Mouse (Mus musculus) cerebellum, adult 9-10 months (tissue): ENCODE data around the gene Kifc3.

Experiments
- DNase-seq: peaks from one replicate; pipeline ENCODE4 v3.0.0; 2022

Kifc3 gene

GRCm38 (mm10) chr8:95059812-95060533 lies 142.6 kb downstream of the Kifc3 start:
- DNase-seq = no peak

DNA sequence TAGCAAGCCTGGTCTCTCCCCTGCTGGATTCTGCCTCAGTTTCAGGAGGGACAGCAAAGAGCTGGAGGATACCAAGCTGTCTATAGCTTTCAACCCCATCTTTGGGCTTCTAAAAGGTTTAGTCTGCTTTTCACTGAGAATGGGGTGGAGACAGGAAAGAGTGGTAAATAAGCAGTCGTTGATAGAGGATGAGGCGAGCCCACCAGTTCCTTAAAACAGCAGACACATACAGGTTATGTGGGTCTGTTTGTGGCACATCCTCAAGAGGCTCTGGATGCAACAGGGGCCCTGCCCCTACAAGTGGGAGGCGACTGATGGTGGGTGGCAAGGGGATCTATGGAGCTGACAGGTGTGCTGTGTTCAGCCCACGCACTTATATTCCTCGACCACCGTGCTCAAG lies 144.0 kb downstream of the Kifc3 start:
- no peak for DNase-seq

- no peak for DNase-seq
Measured at GRCm38 (mm10) chr8:95056414-95056813, 146.2 kb downstream of the Kifc3 start.

DNA sequence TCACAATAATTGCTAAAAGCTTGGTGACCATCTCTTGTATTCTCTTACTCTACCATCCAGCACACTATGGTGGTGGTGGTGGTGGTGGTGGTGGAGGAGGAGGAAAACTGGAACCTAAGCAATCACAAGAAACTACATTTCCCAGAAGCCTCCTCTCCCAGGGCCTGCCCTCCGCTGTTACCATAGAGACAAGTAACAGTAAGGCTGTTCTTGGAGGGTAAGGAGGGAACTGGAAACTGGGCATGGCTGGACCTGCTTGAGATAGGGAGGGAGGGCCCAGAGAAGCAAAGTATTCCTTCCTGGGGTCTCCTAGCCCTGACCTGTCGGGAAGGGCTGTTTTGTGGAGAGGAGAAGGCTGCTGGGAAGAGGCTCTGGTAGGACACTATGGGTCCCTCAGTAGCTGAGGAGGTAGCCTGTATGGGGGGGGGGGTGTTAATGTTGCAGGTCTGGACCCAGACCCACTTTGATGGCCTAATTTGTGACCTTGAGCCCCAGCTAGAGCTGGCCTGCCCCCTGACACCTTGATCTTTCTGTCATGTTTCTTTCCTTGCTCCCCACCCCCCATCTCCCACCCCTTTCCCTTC lies 147.6 kb downstream of the Kifc3 start, which contains the start of gene Drc7:
Gene Drc7, plus strand, starts transcription at position 177 of the 584 bp plus-strand sequence.
- no peak for DNase-seq

GRCm38 (mm10) chr8:95054438-95054837 lies 148.2 kb downstream of the Kifc3 start:
- DNase-seq = no peak
